Mouse (Mus musculus) liver, embryonic 14.5 days (tissue): ENCODE results near the gene Bloc1s6. TPM values are rescaled to one million over a fixed set of nuclear protein-coding genes. Genes with fewer than 3 reads are reported as not detected.

Experiments used
- ATAC-seq: fragments of 200-750 bp; cut with Nextera tagmentation; 2 replicates; pipeline ENCODE4 v1.8.0; 2017; ENCODE audit warnings: moderate number of reproducible peaks, mild to moderate bottlenecking, moderate library complexity; ENCODE audit not compliant: insufficient read depth
- DNase-seq, 3 experiments: peaks; one replicate each; pipeline ENCODE4 v3.0.0-alpha.2; 2012 to 2013; ENCODE audit warnings: low read depth in 3 of 3, low spot score in 3 of 3
- H3K27ac ChIP-seq: fragments of 300-500 bp; sonication (generic); 2 replicates; pipeline ENCODE4 v1.5.1; 2014; ENCODE audit warnings: moderate library complexity, mild to moderate bottlenecking, control low read depth, inconsistent platforms
- H3K27me3 ChIP-seq: fragments of 300-500 bp; sonication (generic); 2 replicates; pipeline ENCODE4 v1.6.1; 2014; ENCODE audit warnings: mild to moderate bottlenecking, low read length, moderate library complexity; ENCODE audit not compliant: control insufficient read depth, insufficient read depth
- H3K36me3 ChIP-seq: fragments of 300-500 bp; sonication (generic); replicated peaks from 2 replicates; pipeline ENCODE4 v1.6.1; 2014; ENCODE audit warnings: low read depth; ENCODE audit not compliant: control insufficient read depth, insufficient read depth
- H3K4me1 ChIP-seq, 2 experiments: fragments of 200-500 bp in 1 of 2; fragments of 300-500 bp in 1 of 2; sonication (generic) in 1 of 2; replicated peaks; 2 replicates each; pipeline ENCODE4 v1.6.1; 2012 to 2014; ENCODE audit warnings: antibody characterized with exemption in 1 of 2, inconsistent platforms in 1 of 2, low read length in 1 of 2; ENCODE audit not compliant: control insufficient read depth in 2 of 2, insufficient read depth in 2 of 2
- H3K4me2 ChIP-seq: fragments of 300-500 bp; sonication (generic); 2 replicates; pipeline ENCODE4 v1.6.1; 2014; ENCODE audit warnings: low read depth, mild to moderate bottlenecking, control low read depth, moderate library complexity
- H3K4me3 ChIP-seq, 2 experiments: fragments of 200-500 bp in 1 of 2; fragments of 300-500 bp in 1 of 2; sonication (generic) in 1 of 2; 2 replicates each; pipeline ENCODE4 v1.5.1; 2012 to 2014; ENCODE audit warnings: low read depth in 2 of 2, low read length in 2 of 2, mild to moderate bottlenecking in 2 of 2, control low read depth in 1 of 2, inconsistent platforms in 1 of 2, moderate library complexity in 1 of 2; ENCODE audit not compliant: insufficient read depth in 1 of 2
- H3K9ac ChIP-seq: fragments of 300-500 bp; sonication (generic); replicated peaks from 2 replicates; pipeline ENCODE4 v1.6.1; 2014; ENCODE audit warnings: mild to moderate bottlenecking, control low read depth, moderate library complexity
- H3K9me3 ChIP-seq: fragments of 300-500 bp; sonication (generic); 2 replicates; pipeline ENCODE4 v1.6.1; 2016; ENCODE audit warnings: low read length, mixed read lengths; ENCODE audit not compliant: control insufficient read depth
- CTCF ChIP-seq: IDR thresholded peaks from 2 replicates; pipeline ENCODE4 v1.5.1; 2016; ENCODE audit warnings: antibody characterized with exemption, low read depth, control low read depth
- EP300 ChIP-seq: IDR thresholded peaks from 2 replicates; pipeline ENCODE4 v1.6.1; 2016; ENCODE audit warnings: antibody characterized with exemption, low read depth
- WGBS: fragments of 180-500 bp; shearing (Covaris S2); extraction: QIAGEN DNeasy Blood & Tissue Kit; methylation state at CpG from one replicate; pipeline ENCODE4 v1.1.7; 2014; ENCODE audit not compliant: insufficient replicate concordance; 5-methylcytosine and 5-hydroxymethylcytosine counted together
- polyA plus RNA-seq, 2 experiments: library from polyadenylated mRNA; depleted of rRNA in 1 of 2; stranded (reverse) in 1 of 2; unstranded in 1 of 2; fragments of >200 nt; fragmentation: Nextera tagmentation in 1 of 2; extraction: Ambion mirVana in 1 of 2; gene quantifications; 2 replicates each; pipeline versions ENCODE4 v1.2.1 to v1.2.3; 2012 to 2014

The Bloc1s6 gene
- polyA plus RNA-seq, 2 experiments = 7.8 to 15.1 TPM

GRCm38 (mm10) chr2:122759791-122760190 is 21.5 kb downstream of the Bloc1s6 start:
- H3K4me3 ChIP-seq = no peak overlapping the region
- WGBS = 70% methylated on average over 1 of the region's 1 CpGs
- DNase-seq (no peak), ATAC-seq (no peak)
- no peak for TF ChIP-seq EP300
- no peak overlapping the region for H3K27ac ChIP-seq
- no peak overlapping the region for H3K4me2 ChIP-seq
- no peak overlapping the region for H3K9ac ChIP-seq
- no peaks in the 10 kb centered on the region for H3K36me3 ChIP-seq
- peaks cover 2 to 3% of the 10 kb centered on the region in 2 experiments; a peak in 1 of 4 replicates for H3K4me1 ChIP-seq
- H3K9me3 ChIP-seq = no peaks in the 10 kb centered on the region
- H3K27me3 ChIP-seq = peaks cover 3% of the 10 kb centered on the region; the same call in 1 of the 2 replicates

DNA sequence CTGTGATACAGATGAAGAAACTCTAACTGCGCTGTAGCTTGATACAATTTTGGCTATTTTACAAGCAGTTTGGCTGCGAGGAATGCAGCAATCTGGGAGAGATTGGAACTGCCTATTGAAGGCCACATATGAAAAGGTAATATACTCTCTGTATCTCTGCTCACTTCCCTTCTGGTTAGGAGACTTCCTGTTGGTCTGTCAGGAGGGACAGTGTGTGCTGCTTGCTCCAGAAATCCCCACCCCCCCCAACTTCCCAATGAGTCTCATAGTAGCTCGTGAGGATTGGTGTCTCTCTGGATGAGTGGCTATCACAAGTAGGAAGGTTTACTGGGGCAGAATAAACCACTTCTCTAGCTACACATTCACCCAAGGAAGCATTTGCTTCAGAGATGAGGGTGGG is 24.7 kb downstream of the Bloc1s6 start:
- TF ChIP-seq EP300 (no peak), CTCF (no peak)
- H3K4me2 ChIP-seq = no peak overlapping the region
- no peaks in the 10 kb centered on the region for H3K36me3 ChIP-seq
- H3K4me3 ChIP-seq = no peak overlapping the region
- WGBS = 26% methylated on average over 3 of the region's 3 CpGs
- no peak overlapping the region for H3K27ac ChIP-seq
- peaks cover 2 to 3% of the 10 kb centered on the region in 2 experiments; a peak in 1 of 4 replicates for H3K4me1 ChIP-seq
- H3K9me3 ChIP-seq = no peaks in the 10 kb centered on the region
- H3K27me3 ChIP-seq = peaks cover 3% of the 10 kb centered on the region
- ATAC-seq = no peak
- H3K9ac ChIP-seq = no peak overlapping the region
- no peak for DNase-seq

- ATAC-seq = no peak
- WGBS = 47% methylated on average over 6 of the region's 6 CpGs
- H3K27ac ChIP-seq = no peak overlapping the region
- H3K9me3 ChIP-seq = no peaks in the 10 kb centered on the region
- no peak overlapping the region for H3K4me3 ChIP-seq
- no peaks in the 10 kb centered on the region for H3K36me3 ChIP-seq
- peak overlapping the region; percentile 66 for H3K4me2 ChIP-seq
- TF ChIP-seq EP300 (no peak), CTCF (no peak)
- no peak for DNase-seq
- H3K27me3 ChIP-seq = peaks cover 3% of the 10 kb centered on the region
- no peak overlapping the region for H3K9ac ChIP-seq
- peaks cover 2 to 3% of the 10 kb centered on the region in 2 experiments; a peak in 1 of 4 replicates for H3K4me1 ChIP-seq
Observed at GRCm38 (mm10) chr2:122764526-122764925, 26.2 kb downstream of the Bloc1s6 start.

- no peak within 1 kb of the TSS for H3K9ac ChIP-seq
- TF ChIP-seq CTCF (peak; percentile 9; the same call in 1 of the 2 replicates), EP300 (no peak)
- peaks cover 2 to 3% of the 10 kb centered on the region in 2 experiments; a peak in 1 of 4 replicates for H3K4me1 ChIP-seq
- H3K36me3 ChIP-seq = no peaks in the 10 kb centered on the region
- peak in 2 of 3 experiments; percentile 19 to 27 for DNase-seq
- ATAC-seq = peak; percentile 74
- H3K4me3 ChIP-seq = peak within 1 kb of the TSS; percentile 30 to 39
- no peak within 1 kb of the TSS for H3K27ac ChIP-seq
- WGBS = 2% methylated on average over 40 of the region's 46 CpGs
- H3K9me3 ChIP-seq = no peaks in the 10 kb centered on the region
- H3K4me2 ChIP-seq = peak within 1 kb of the TSS; percentile 66
- peaks cover 3% of the 10 kb centered on the region for H3K27me3 ChIP-seq
Observed at GRCm38 (mm10) chr2:122765071-122765793, 26.9 kb downstream of the Bloc1s6 start, which contains the start of gene Sqor. Gene Sqor, plus strand, starts transcription at chr2:122765237.

DNA sequence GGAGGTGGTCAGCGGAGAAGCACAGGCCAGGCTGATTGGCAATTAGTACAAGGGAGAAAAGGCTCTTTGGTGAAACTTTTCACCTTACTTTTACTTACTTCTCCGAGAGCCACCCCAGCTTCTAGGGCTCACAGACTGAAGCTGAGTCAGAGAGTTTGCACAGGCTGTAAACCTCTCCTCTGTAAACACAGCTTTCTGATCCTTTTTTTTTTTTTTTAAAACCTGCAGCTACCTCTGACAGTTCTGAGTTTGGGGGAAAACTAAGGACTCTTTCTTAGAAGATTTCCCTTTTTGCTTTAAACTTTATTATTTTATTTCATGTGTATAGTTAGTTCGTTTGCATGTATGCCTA is 27.5 kb downstream of the Bloc1s6 start:
- no peak overlapping the region for H3K9ac ChIP-seq
- no peaks in the 10 kb centered on the region for H3K9me3 ChIP-seq
- H3K27ac ChIP-seq = no peak overlapping the region
- H3K27me3 ChIP-seq = peaks cover 3% of the 10 kb centered on the region
- no peak for TF ChIP-seq CTCF
- no peak for TF ChIP-seq EP300
- peaks cover 2 to 3% of the 10 kb centered on the region in 2 experiments; a peak in 1 of 4 replicates for H3K4me1 ChIP-seq
- ATAC-seq = no peak
- peak overlapping the region; percentile 66 for H3K4me2 ChIP-seq
- DNase-seq = no peak
- WGBS = 28% methylated on average over 3 of the region's 3 CpGs
- H3K36me3 ChIP-seq = no peaks in the 10 kb centered on the region
- peak overlapping the region in 1 of 2 experiments; percentile 30; a peak in 2 of 4 replicates for H3K4me3 ChIP-seq
